Mouse (Mus musculus) heart, adult 9 months (tissue): Measurements from ENCODE around the gene Vwa1.

Experiments
- DNase-seq, 2 experiments: peaks; one replicate each; pipeline ENCODE4 v3.0.0; 2022; ENCODE audit warnings: low spot score in 2 of 2

Vwa1 gene

GRCm38 (mm10) chr4:155780895-155781294 lies 6.4 kb upstream of the Vwa1 start:
- DNase-seq, result peak; percentile 90 to 93

- DNase-seq, result no peak
Observed at GRCm38 (mm10) chr4:155779498-155779897, 5.0 kb upstream of the Vwa1 start.

GRCm38 (mm10) chr4:155777816-155778215 lies 3.3 kb upstream of the Vwa1 start:
- no peak for DNase-seq

- peak in 1 of 2 experiments; percentile 50 for DNase-seq
Observed at GRCm38 (mm10) chr4:155776704-155777335, 2.3 kb upstream of the Vwa1 start.

- peak; percentile 45 to 48 for DNase-seq
Observed at GRCm38 (mm10) chr4:155775855-155776254, 1.4 kb upstream of the Vwa1 start.

- DNase-seq, result peak; percentile 82 to 87
Observed at GRCm38 (mm10) chr4:155774971-155775740, 658 bp upstream of the Vwa1 start.

- DNase-seq, result no peak
Observed at GRCm38 (mm10) chr4:155773335-155774078, 991 bp downstream of the Vwa1 start.

- no peak for DNase-seq
Observed at GRCm38 (mm10) chr4:155772786-155773185, 1.7 kb downstream of the Vwa1 start.

- no peak for DNase-seq
Observed at GRCm38 (mm10) chr4:155771706-155772105, 2.8 kb downstream of the Vwa1 start.

GRCm38 (mm10) chr4:155770626-155771025 lies 3.9 kb downstream of the Vwa1 start:
- no peak for DNase-seq

- peak; percentile 82 to 88 for DNase-seq
Observed at GRCm38 (mm10) chr4:155769880-155770512, 4.5 kb downstream of the Vwa1 start.

- no peak for DNase-seq
Observed at GRCm38 (mm10) chr4:155769496-155769879, 5.0 kb downstream of the Vwa1 start.

- peak in 1 of 2 experiments; percentile 11 for DNase-seq
Observed at GRCm38 (mm10) chr4:155762357-155762756, 12.1 kb downstream of the Vwa1 start.

- peak in 1 of 2 experiments; percentile 8 for DNase-seq
Observed at GRCm38 (mm10) chr4:155761356-155762099, 13.0 kb downstream of the Vwa1 start.

GRCm38 (mm10) chr4:155760613-155761355 lies 13.7 kb downstream of the Vwa1 start, which contains the start of gene Atad3a:
Gene Atad3a, minus strand, starts transcription at chr4:155761093.
- peak; percentile 96 for DNase-seq

- no peak for DNase-seq
Observed at GRCm38 (mm10) chr4:155759862-155760612, 14.5 kb downstream of the Vwa1 start.

- peak in 1 of 2 experiments; percentile 21 for DNase-seq
Observed at GRCm38 (mm10) chr4:155757011-155757410, 17.5 kb downstream of the Vwa1 start.

GRCm38 (mm10) chr4:155746575-155747490 lies 27.7 kb downstream of the Vwa1 start:
- DNase-seq, result no peak
